Mouse (Mus musculus): ENCODE measurements around the gene St3gal3.

GRCm38 (mm10) chr4:118134485-118135365 lies at the start of gene St3gal3:
- TF ChIP-seq POLR2A (IDR thresholded peaks at IDR 0.05; ENCODE audit: control insufficient read depth, extremely low read depth, insufficient read depth, low read length, poor library complexity) (peak; percentile 60; the same call in 1 of the 2 replicates), CTCF (IDR thresholded peaks at IDR 0.05; ENCODE audit: borderline replicate concordance, control insufficient read depth, extremely low read depth, insufficient read depth, low read length, poor library complexity) (0 out of 2 replicates have a peak, but pooled peaks have one; percentile 11)
